Mouse (Mus musculus): Measurements from ENCODE around the gene Boll. TPM values are rescaled to one million over a fixed set of nuclear protein-coding genes. Genes with fewer than 3 reads are reported as not detected.

Gene Boll
- polyA plus RNA-seq, 1 experiment = not detected

DNA sequence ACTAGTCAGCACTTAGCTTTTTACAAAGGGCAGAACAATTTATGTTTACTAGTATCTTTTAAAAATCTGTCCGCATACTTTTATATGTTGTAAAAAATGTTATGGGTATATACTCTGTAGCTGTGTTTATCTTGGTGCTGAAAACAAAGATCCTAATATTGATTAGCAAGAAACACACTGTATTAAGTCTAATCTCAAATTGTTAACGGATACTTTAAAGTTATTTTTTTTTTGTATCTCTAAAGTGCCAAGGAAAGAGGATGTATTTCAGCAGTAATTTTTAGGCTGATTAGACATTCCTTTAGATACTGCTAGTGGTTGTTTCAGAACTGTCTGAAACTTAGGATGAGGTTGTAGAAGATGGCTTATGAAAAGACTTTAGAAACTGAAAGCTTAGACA lies 116.9 kb downstream of the Boll start:
- H3K4me1 ChIP-seq = peaks cover 16% of the 10 kb centered on the region
- no peak overlapping the region for H3K4me3 ChIP-seq (replicated peaks)
- H3K9me3 ChIP-seq = no peaks in the 10 kb centered on the region
- no peak for TF ChIP-seq FLI1 (IDR thresholded peaks at IDR 0.05; ENCODE audit: low read length)
- TF ChIP-seq GATA1 (IDR thresholded peaks at IDR 0.05; ENCODE audit: borderline replicate concordance, low read length) = no peak
- H3K27me3 ChIP-seq (replicated peaks) = no peaks in the 10 kb centered on the region
- no peaks in the 10 kb centered on the region for H3K36me3 ChIP-seq (replicated peaks; ENCODE audit: low read length)

DNA sequence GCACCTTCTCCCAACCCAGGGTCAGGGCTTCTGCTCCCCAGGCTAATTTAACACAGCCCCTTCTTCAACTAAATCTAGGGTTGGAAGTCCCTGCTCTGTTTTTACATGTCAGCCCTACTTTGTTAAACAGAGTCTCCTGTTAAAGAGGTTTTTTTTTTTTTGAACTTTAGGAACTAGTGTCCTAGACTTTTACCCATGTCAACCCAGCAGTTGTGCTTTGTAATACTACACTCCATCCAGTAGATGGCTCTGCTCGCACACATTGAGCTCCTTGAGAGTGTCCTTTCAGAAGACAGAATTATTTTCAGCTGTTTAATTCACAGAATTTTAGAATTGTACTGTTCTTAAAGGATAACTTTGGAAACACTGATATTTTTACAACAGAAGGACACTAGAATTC lies 124.0 kb downstream of the Boll start:
- H3K27me3 ChIP-seq (replicated peaks) = no peaks in the 10 kb centered on the region
- peak overlapping the region; percentile 100 for H3K4me3 ChIP-seq (replicated peaks)
- H3K4me1 ChIP-seq = peaks cover 55% of the 10 kb centered on the region
- no peak for TF ChIP-seq GATA1 (IDR thresholded peaks at IDR 0.05; ENCODE audit: borderline replicate concordance, low read length)
- TF ChIP-seq FLI1 (IDR thresholded peaks at IDR 0.05; ENCODE audit: low read length) = no peak
- H3K36me3 ChIP-seq (replicated peaks; ENCODE audit: low read length) = no peaks in the 10 kb centered on the region
- no peaks in the 10 kb centered on the region for H3K9me3 ChIP-seq

DNA sequence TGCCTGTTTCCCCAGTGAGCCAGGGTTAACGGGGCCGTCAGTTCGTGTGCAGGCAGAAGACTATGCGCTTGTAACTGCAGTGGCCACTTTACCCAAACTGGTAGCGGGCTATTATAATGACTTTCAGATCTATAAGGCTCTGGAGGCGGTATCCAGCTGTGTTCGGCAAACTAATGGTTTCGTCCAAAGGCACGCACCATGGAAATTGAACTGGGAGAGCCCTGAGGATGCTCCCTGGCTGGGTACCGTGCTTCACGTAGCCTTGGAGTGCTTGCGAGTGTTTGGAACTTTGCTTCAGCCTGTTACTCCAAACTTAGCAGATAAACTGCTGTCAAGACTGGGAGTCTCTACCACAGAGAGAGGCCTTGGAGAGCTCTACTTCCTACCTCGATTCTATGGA lies 124.8 kb downstream of the Boll start:
- H3K4me3 ChIP-seq (replicated peaks) = peak overlapping the region; percentile 100
- H3K27me3 ChIP-seq (replicated peaks) = no peaks in the 10 kb centered on the region
- H3K36me3 ChIP-seq (replicated peaks; ENCODE audit: low read length) = no peaks in the 10 kb centered on the region
- no peak for TF ChIP-seq FLI1 (IDR thresholded peaks at IDR 0.05; ENCODE audit: low read length)
- no peak for TF ChIP-seq GATA1 (IDR thresholded peaks at IDR 0.05; ENCODE audit: borderline replicate concordance, low read length)
- H3K9me3 ChIP-seq = no peaks in the 10 kb centered on the region
- H3K4me1 ChIP-seq = peaks cover 55% of the 10 kb centered on the region

DNA sequence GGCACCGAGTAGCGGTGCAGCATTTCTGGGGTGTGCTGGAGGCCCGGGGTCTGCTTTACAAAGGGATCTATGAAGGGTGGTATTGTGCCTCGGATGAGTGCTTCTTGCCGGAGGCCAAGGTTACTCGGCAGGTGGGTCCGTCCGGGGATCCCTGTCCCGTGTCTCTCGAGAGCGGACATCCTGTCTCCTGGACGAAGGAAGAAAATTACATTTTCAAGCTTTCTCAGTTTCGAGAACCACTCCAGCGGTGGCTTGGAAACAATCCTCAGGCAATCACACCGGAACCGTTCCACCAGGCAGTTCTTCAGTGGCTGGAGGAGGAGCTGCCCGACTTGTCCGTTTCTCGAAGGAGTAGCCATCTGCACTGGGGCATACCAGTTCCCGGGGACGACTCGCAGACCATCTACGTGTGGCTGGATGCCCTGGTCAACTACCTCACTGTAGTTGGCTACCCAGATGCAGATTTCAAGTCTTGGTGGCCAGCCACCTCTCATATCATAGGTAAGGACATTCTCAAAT lies 125.6 kb downstream of the Boll start:
- Histone ChIP-seq H3K9me3 (no peaks in the 10 kb centered on the region), H3K36me3 (replicated peaks; ENCODE audit: low read length) (no peaks in the 10 kb centered on the region), H3K4me1 (peaks cover 51% of the 10 kb centered on the region), H3K27me3 (replicated peaks) (peaks cover 2% of the 10 kb centered on the region), H3K4me3 (replicated peaks) (peak overlapping the region; percentile 100)
- no peak for TF ChIP-seq GATA1 (IDR thresholded peaks at IDR 0.05; ENCODE audit: borderline replicate concordance, low read length)
- TF ChIP-seq FLI1 (IDR thresholded peaks at IDR 0.05; ENCODE audit: low read length) = no peak

DNA sequence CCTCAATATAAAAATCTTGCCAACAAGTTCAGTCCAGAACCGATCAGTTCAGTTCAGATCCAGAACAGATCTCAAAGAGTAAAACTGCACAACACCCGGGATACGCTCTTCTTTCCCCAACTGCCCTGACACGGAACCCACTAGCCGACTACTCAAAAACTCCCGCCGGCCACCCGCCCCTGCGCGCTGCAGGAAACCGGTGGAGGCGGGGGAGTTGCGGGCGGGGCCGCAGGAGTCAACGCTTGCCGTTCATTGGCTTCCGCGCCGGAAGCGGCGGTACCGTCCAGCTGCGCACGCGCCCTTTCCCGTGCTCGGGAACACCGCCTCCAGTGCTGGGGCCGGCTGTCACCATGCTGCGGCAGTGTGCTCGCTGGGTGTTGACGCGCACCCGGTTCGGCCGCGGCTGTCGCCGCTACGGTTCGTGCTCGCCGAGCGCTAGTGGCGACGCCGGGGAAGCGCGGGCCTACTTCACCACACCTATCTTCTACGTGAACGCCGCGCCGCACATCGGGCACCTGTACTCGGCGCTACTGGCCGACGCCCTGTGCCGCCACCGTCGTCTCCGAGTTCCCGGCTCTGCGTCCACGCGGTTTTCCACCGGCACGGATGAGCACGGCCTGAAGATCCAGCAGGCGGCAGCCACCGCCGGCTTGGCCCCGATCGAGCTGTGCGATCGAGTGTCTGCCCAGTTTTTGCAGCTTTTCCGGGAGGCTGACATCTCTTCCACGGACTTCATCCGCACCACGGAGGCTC lies 126.2 kb downstream of the Boll start, which contains the start of gene Mars2:
Gene Mars2 (plus strand): TSS at position 288 of the 753 bp plus-strand sequence.
- Histone ChIP-seq H3K4me3 (replicated peaks) (peak within 1 kb of the TSS; percentile 100), H3K27me3 (replicated peaks) (peaks cover 2% of the 10 kb centered on the region), H3K36me3 (replicated peaks; ENCODE audit: low read length) (no peaks in the 10 kb centered on the region), H3K9me3 (no peaks in the 10 kb centered on the region), H3K4me1 (peaks cover 46% of the 10 kb centered on the region)
- TF ChIP-seq FLI1 (IDR thresholded peaks at IDR 0.05; ENCODE audit: low read length) = peak; percentile 83; the same call in 1 of the 2 replicates
- TF ChIP-seq GATA1 (IDR thresholded peaks at IDR 0.05; ENCODE audit: borderline replicate concordance, low read length) = no peak

DNA sequence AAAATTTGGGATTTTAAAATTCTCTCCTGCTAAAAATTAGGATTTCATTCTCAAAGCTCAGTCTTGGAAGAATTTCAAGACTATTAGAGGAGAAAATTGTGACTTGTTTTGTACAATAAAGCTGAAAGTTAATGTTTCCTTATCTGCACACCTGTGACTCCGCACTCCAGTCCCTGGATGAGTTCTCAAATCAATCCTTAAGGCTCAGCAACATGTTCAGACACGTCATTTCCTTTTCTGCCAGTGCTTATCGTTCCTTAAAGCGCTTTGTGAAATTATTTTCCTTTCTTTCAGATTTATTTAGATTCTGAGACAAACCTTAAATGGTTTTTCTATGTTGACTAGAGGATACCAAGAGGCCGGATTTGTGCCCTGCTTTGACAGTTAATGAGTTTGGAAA lies 126.8 kb downstream of the Boll start:
- Histone ChIP-seq H3K36me3 (replicated peaks; ENCODE audit: low read length) (no peaks in the 10 kb centered on the region), H3K4me1 (peaks cover 40% of the 10 kb centered on the region), H3K4me3 (replicated peaks) (peak overlapping the region; percentile 100), H3K9me3 (no peaks in the 10 kb centered on the region), H3K27me3 (replicated peaks) (peaks cover 2% of the 10 kb centered on the region)
- TF ChIP-seq GATA1 (IDR thresholded peaks at IDR 0.05; ENCODE audit: borderline replicate concordance, low read length) = no peak
- TF ChIP-seq FLI1 (IDR thresholded peaks at IDR 0.05; ENCODE audit: low read length) = no peak

DNA sequence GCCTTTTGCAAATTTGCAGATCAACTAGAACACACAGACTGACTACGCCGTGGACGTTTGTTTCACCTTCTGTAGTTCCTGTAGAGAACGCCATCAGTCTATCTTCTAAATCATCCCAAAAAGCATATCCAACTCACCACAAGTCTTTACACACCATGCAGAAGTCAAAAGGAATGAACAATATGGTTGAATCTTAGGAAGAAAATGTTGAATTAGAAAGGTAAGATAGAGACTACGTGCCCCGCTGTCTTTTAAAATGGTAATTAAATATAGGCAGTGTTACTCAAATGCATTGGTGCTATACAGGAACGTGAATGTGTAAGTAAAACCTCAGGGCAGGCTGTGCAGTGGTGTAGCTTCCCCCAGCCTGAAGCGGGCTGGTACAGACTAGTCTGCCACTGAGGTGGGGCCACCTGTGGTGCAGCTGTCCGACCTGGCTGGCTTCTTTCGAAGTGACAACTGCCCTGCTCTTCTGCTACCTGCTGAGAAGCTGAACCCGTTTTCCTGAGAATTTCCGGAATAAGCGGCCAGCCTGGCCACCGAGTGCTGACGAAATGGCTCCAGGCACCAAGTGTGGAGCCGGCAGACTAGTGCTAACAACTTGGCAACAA lies 128.3 kb downstream of the Boll start:
- no peak for TF ChIP-seq FLI1 (IDR thresholded peaks at IDR 0.05; ENCODE audit: low read length)
- peaks cover 3% of the 10 kb centered on the region for H3K27me3 ChIP-seq (replicated peaks)
- H3K4me1 ChIP-seq = peaks cover 26% of the 10 kb centered on the region
- H3K4me3 ChIP-seq (replicated peaks) = no peak overlapping the region
- no peaks in the 10 kb centered on the region for H3K36me3 ChIP-seq (replicated peaks; ENCODE audit: low read length)
- no peaks in the 10 kb centered on the region for H3K9me3 ChIP-seq

DNA sequence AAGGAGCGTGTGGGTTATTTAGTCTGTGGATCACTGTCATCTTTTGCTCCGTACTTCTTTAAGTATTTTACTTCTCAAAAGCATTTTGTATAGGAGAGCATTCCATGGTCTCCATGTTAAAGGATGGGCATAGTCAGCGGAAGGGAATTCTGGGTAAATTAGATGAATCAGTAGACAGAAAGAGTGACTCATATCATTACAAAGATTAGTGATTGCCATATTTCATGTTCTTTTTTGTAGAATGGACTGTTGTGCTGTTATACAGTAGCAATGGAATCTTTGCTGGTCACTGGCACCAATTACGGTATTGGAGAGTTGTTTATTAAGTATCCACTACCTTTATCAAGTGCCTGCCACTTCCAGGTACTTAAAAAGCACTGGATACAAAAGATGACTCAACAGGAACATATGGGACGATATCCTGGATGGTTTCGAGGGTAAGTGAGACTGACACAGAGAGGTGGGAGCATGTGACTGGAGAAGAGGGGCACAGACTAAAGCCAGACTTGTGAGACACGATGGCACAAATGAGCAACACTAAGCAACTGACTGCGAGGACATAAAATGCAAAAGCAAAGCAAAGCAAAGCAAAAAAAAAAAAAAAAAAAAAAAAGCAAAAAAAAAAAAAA lies 134.9 kb downstream of the Boll start:
- Histone ChIP-seq H3K4me1 (peaks cover 7% of the 10 kb centered on the region), H3K36me3 (replicated peaks; ENCODE audit: low read length) (no peaks in the 10 kb centered on the region), H3K4me3 (replicated peaks) (no peak overlapping the region), H3K9me3 (no peaks in the 10 kb centered on the region), H3K27me3 (replicated peaks) (peaks cover 33% of the 10 kb centered on the region)
- no peak for TF ChIP-seq GATA1 (IDR thresholded peaks at IDR 0.05; ENCODE audit: borderline replicate concordance, low read length)
- TF ChIP-seq FLI1 (IDR thresholded peaks at IDR 0.05; ENCODE audit: low read length) = no peak

DNA sequence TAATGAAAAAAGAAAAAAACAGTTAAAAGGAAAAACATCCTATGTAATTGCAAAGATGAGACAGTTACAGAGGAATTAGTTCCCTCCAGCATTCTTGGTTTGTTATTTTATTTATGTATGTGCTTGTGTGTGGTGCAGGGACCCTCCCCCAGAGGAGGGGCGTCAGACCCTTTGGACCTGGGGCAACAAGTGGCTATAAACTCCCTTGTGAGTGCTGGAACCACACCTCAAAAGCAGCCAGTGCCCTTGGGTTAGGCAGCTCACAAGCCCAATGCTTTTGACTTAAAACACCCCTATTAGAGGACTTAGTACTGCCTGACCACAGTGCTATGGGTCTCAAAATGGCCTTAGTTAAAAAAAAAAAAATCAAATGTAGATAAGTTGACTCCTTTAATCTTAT lies 135.9 kb downstream of the Boll start:
- Histone ChIP-seq H3K36me3 (replicated peaks; ENCODE audit: low read length) (no peaks in the 10 kb centered on the region), H3K9me3 (no peaks in the 10 kb centered on the region), H3K4me3 (replicated peaks) (no peak overlapping the region), H3K4me1 (peaks cover 7% of the 10 kb centered on the region), H3K27me3 (replicated peaks) (peaks cover 37% of the 10 kb centered on the region)
- TF ChIP-seq FLI1 (IDR thresholded peaks at IDR 0.05; ENCODE audit: low read length) (no peak), GATA1 (IDR thresholded peaks at IDR 0.05; ENCODE audit: borderline replicate concordance, low read length) (no peak)
